Mouse (Mus musculus) thymus, postnatal 4 days (tissue): ENCODE measurements around the gene Rnf148.

Experiments used
- DNase-seq: peaks from one replicate; pipeline ENCODE4 v3.0.0; 2021

The Rnf148 gene

DNA sequence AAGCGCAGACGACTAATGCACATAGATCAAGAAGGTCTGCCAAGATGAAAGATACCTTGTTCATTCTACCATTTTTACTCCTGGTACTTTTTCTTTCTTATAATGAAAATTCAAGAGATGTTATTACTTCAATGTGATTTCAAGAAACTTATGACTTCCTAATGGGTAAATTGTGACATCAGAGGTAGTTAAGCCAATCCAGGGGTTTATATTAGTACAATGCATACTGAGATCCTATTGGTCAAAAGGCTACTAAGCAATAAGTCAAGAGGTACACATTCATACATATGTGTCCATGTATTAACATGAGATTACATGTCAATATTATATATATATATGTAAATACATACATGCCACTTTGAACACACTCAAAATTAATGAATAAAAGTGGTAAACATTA, at the start of gene Rnf148:
Gene Rnf148, minus strand, starts transcription at position 101 of the 400 bp plus-strand sequence.
- no peak for DNase-seq

DNA sequence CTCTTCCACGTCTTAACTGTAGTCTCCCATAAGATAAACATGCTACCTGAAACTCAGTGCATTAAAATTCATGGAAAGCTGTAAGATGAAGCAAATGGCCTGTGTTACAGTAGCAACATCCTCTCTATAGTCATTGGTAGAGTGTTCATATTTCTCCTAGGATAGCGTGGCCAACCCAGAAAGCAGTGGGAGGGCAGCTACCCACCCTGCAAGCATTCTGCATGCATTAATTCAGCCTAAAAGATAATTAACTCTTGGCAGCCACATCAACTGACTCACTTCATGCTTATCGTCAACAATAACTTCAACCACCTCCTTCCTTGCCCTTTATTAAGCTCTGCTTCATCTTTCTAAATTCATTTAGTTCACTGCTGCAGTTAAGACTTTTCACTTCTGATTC, 45.9 kb upstream of the Rnf148 start:
- no peak for DNase-seq

DNA sequence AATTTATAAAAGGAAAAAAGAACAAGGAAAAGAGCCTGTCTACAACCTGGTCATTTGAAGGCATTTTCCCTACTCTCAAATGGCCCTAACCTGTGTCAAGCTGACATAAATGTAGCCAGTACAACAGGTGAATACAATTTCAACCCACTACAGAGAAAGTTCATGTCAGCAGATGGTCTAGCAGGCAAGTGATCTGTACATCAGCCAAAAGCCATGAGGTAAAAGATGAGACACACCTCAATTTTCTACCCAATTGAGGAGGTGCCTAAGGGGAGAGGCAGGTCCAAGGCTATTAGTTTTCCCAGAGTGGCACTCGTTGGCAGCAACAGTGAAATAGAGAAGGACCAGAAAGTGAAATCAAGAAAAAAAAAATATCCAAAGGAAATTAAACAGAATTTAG, 23.2 kb upstream of the Rnf148 start:
- no peak for DNase-seq

- DNase-seq, result no peak
Measured at GRCm38 (mm10) chr6:23650205-23650604, 4.7 kb downstream of the Rnf148 start, which contains the start of gene Rnf133. Rnf133 (minus strand) TSS chr6:23650305.

- DNase-seq, result no peak
Measured at GRCm38 (mm10) chr6:23648732-23649131, 6.2 kb downstream of the Rnf148 start.

GRCm38 (mm10) chr6:23647627-23648247, 7.2 kb downstream of the Rnf148 start:
- no peak for DNase-seq

DNA sequence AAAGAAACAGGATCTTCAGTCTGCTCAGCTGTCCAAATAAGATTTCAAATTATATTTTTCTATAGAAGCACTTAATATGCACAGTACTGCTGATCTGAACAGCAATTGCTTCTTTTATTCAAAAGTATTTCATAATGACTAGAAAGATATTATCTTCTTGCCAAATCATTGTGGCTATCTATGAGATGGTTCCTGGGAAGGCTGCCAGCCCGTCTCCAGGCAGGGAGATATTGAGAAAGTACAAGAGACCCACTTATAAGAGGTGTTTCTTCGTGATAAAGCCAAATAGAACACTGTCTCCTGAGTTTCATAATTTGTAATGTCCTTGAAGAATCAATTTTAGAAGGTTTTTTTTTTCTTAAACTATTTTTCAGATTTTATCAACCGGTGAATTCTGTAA, 17.9 kb downstream of the Rnf148 start:
- no peak for DNase-seq

DNA sequence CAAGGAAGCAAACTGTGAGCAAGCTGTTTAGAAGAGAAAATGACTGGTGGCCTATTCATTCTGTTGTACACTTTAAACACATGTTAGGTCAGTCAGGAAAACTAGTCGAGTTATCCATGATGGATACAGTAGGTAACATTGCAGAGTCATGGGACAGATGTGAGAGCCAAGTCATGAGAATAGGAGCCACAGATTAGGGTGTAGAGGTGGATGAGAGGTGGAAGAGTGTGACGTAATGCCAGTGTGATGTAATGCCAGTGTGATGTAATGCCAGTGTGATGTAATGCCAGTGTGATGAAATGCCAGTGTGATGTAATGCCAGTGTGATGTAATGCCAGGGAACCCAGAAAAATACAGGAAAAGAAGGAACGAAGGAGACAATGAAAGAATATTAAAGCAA, 19.7 kb downstream of the Rnf148 start:
- DNase-seq, result no peak

GRCm38 (mm10) chr6:23634016-23634415, 20.9 kb downstream of the Rnf148 start:
- DNase-seq, result no peak

DNA sequence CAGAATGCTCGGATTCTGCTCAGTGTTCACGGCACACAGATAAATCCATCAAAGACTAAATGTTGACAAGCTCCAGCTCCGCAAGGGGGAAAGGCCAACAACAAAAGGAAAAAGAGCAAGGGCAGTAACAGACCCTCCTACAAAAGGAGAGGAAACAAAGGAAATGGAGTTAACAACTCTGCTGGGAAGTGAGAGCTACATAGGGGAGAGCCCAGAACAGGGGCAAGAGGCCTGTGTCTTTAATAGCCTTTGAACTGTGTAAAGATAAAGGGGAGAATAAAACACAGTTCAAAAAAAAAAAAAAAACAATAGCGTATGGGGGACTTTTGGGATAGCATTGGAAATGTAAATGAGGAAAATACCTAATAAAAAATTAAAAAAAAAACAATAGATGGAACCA, 24.5 kb downstream of the Rnf148 start:
- DNase-seq, result no peak
